Mouse (Mus musculus) kidney, postnatal 25 days (tissue): ENCODE measurements around the gene Slc4a7.

ENCODE experiments used
- DNase-seq, 2 experiments: peaks; one replicate each; pipeline ENCODE4 v3.0.0; 2021; ENCODE audit warnings: mixed read lengths in 2 of 2

The Slc4a7 gene

DNA sequence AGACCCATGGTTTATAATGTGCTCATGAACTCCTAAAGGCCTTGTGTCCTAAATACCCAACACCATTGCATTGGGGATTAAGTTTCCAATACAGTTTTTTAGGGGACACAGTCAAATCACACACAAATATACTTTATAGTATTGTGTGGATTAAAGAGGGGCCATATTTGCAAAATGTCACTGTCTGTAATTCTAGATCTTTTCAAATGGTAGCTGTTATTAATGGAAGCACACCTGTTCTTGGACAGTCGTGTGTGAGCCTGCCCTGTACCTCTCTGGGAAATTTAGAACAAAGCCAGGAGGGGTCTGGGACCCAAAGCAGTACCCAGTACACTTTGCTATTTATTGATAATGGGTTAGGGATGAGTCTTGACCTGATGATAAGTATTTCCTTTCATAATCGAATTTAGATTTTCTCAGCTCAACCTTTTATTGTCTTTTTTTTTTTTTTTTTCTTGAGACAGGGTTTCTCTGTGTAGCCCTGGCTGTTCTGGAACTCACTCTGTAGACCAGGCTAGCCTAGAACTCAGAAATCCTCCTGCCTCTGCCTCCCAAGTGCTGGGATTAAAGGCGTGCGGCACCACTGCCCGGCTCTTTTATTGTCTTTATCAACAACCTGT, at the start of gene Slc4a7:
Gene Slc4a7, plus strand, starts transcription at position 570 of the 620 bp plus-strand sequence.
- DNase-seq = no peak

DNA sequence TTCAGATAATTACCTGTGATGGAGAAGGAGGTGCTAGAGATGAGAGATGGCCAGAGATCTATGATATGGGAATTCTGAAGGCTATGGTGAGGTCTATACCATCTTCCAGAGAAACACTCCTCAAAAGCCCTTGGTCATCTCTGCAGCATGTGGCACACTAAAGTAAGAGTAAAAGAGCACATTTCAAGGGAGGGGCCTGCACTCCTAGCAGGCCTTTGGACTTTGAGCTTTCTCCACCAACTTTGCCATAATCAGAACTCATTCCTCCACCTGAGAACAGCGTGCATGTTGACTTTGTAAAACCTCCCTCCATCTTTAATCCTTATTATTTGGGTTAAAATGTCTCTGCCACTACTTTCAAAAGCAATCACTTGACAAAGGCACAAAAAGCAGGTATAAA, 31.5 kb upstream of the Slc4a7 start:
- no peak for DNase-seq

DNA sequence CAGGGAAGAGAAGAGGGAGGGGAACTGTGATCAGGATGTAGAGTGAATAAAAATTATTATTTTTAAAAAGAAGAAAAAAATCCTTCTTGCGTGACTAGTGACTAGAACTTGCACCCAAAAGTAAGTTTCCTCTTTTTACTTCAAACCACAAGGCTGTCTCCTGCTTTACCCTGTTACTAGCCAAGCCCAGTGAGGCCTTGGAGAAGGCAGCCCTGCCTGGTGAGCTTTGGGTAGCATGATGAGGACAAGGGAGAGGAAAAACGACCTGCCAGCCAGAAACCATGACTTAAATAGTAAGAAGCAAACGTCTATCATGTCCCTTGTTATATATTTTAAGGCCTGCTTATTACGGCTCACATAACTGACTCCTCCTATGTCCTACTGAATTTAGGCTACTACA, 20.5 kb upstream of the Slc4a7 start:
- DNase-seq = no peak

DNA sequence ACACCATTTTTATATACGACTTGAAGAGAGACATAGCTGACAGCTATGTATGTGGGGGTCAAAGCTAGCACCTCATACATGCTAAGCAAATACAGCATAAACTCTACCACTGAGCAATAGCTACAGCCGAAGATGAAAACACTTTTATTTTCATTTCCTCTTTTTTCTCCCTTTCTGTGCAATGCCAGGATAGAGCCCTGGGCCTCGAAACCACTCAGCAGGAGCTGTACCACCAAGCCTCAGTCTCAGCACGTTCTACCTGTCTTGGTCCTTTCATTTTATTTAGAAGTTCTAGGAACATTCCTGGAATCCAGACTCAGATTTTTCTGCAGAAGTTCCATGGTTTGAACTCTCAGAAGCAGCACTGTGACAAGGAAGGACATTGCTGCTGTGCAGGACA, 17.3 kb upstream of the Slc4a7 start:
- DNase-seq = no peak

GRCm38 (mm10) chr14:14686101-14686551, 16.0 kb upstream of the Slc4a7 start:
- peak in 1 of 2 experiments; percentile 39 for DNase-seq

GRCm38 (mm10) chr14:14687258-14687890, 14.7 kb upstream of the Slc4a7 start:
- no peak for DNase-seq

- peak; percentile 95 to 96 for DNase-seq
Observed at GRCm38 (mm10) chr14:14702399-14703345, 593 bp downstream of the Slc4a7 start.

- peak; percentile 46 to 70 for DNase-seq
Observed at GRCm38 (mm10) chr14:14703346-14703871, 1.3 kb downstream of the Slc4a7 start.

DNA sequence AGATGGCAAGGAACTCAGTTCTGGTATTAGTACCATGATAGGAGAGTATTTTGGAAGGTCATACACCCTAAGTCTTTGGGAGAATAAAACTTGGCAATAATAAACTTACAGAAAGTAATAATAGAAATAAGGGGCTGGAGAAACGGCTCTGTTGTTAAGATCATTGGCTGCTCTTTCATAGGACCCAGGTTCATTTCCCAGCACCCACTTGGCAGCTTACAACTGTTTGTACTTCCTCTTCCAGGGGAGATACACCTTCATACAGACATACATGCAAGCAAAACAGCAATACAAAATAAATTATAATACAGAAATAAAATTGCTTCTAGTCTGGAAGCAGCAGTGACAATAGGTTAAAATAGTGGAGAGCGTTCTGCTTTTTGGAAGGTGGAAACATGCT, 2.6 kb downstream of the Slc4a7 start:
- DNase-seq = no peak

- DNase-seq = no peak
Observed at GRCm38 (mm10) chr14:14705126-14705525, 3.0 kb downstream of the Slc4a7 start.

GRCm38 (mm10) chr14:14706381-14706780, 4.3 kb downstream of the Slc4a7 start:
- DNase-seq = no peak

DNA sequence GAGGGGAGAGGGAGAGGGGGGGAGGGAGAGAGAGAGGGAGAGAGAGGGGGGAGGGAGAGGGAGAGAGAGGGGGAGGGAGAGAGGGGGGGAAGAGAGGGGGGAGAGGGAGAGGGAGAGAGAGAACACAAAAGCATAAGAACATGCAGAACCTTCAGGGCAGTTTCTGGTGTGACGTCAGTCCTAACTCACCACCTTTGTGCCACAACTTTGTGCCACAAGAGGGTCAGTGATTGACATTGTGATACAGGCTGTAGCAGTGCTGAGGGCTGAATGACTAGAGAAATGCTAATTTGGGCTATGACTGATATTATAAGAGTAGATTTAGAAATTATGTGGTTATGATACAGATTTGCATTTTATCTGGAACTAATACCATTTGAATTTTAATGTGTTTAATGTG, 5.0 kb downstream of the Slc4a7 start:
- no peak for DNase-seq

DNA sequence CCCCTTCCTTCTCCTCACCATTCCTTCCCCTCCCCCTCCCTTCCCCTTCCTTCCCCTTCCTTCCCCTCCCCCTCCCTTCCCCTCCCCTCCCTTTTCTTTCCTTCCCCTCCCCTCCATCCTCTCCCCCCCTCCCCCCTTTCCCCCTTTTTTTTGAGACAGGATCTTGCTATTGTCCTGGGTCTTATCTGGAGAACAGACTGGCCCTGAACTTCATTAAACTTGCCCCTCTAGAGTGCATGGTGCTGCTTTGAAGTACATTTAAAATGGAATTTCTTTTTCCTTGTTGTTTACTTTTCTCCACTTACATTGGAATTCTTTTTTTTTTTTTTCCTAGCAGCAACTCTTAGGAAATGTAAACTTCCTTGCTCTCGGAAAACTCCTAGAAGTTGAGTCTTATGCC, 6.9 kb downstream of the Slc4a7 start:
- DNase-seq = no peak

- peak in 1 of 2 experiments; percentile 19 for DNase-seq
Observed at GRCm38 (mm10) chr14:14714130-14714529, 12.1 kb downstream of the Slc4a7 start.

DNA sequence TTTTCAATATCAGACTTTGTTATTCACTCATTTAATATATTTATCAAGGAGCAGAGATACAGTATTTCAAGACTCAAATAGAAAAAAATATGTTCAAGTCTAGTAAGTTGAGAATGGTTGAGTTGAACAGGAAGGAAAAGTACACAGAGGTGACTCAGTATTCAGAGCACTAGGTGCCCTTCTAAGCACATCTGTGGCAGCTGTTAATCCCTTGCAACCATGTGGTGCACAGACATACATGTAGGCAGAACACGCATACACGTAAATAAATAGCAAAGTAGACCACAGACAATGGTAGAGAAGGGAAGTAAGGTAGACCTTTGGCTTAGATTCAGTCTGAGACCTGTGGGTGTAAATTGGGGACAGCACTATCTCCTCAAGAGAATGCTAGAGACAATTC, 13.7 kb downstream of the Slc4a7 start:
- no peak for DNase-seq

- no peak for DNase-seq
Observed at GRCm38 (mm10) chr14:14716843-14717242, 14.8 kb downstream of the Slc4a7 start.

GRCm38 (mm10) chr14:14718556-14718955, 16.5 kb downstream of the Slc4a7 start:
- DNase-seq = no peak

DNA sequence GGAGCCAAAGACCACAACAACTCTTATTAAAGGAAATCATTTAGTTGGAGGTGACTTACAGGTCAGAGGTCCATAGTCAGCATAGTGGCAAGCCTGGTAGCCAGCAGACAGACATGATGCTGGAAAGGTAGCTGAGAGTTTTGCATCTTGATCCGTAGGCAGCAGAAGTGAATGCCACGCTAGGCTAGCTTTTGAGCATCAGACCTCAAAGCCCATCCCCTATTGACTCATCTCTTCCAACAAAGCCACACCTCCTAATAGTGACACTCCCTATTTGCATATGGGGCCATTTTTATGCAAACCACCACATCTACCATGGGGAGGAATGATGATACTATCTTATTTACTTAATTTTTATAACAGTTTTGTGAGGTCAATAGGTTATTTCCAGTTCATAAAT, 79.1 kb downstream of the Slc4a7 start:
- DNase-seq = no peak

- no peak for DNase-seq
Observed at GRCm38 (mm10) chr14:14784223-14784622, 82.1 kb downstream of the Slc4a7 start.

DNA sequence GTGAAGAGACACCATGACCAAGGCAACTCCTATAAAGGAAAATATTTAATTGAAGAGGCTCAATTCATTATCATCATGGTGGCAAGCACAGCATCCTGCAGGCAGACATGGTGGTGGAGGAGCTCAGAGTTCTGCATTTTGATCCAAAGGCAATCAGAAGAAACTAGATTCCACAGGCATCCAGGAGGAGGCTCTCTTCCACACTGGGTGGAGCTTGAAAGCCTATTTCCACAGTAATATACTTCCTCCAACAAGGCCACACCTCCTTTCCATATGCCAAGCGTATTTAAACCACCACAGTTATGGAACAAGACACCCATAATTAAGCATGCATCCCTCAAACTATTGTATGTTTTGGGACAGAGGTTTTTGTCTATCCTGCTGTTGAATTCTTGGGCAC, 84.9 kb downstream of the Slc4a7 start:
- DNase-seq = no peak

- DNase-seq = no peak
Observed at GRCm38 (mm10) chr14:14789840-14790470, 87.9 kb downstream of the Slc4a7 start.

- DNase-seq = no peak
Observed at GRCm38 (mm10) chr14:14799861-14800260, 97.8 kb downstream of the Slc4a7 start.

DNA sequence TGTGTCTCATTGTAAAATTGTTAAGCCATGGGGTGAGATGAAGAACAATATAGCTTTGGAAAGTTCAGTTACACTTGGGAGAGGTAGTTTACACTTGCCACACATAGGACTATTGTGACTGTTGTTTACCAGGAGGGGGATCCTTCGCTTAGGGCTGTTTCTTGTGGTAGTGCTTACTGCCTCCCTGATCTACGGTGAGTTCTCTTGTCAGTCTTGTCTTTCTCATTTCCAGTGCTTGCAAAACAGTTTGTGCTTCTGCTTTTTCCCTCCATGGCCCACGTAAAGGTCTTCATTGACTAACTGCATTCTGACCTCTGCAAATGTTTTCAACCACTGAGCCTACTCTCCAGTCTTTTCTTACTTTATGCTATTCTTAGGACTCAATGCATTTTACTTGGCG, 98.3 kb downstream of the Slc4a7 start:
- DNase-seq = no peak
